Mouse (Mus musculus) stomach, embryonic 15.5 days (tissue): ENCODE measurements at regions not wholly inside any gene's neighbourhood (a gene's known extent, or its start where the extent isn't known, plus 50 kb on each side); places are given as distances from the start of the nearest gene placed in this dataset.

Experiments
- ATAC-seq: fragments of 200-750 bp; cut with Nextera tagmentation; 2 replicates; pipeline ENCODE4 v1.8.0; 2017; ENCODE audit warnings: low read depth, moderate number of reproducible peaks, moderate TSS enrichment; ENCODE audit not compliant: insufficient read depth, low FRiP score
- H3K27ac ChIP-seq: fragments of 300-500 bp; sonication (generic); 2 replicates; pipeline ENCODE4 v1.5.1; 2015; ENCODE audit warnings: mild to moderate bottlenecking, inconsistent platforms
- H3K27me3 ChIP-seq: fragments of 300-500 bp; sonication (generic); replicated peaks from 2 replicates; pipeline ENCODE4 v1.6.1; 2015; ENCODE audit warnings: inconsistent platforms
- H3K36me3 ChIP-seq: fragments of 300-500 bp; sonication (generic); 2 replicates; pipeline ENCODE4 v1.6.1; 2015; ENCODE audit warnings: inconsistent platforms
- H3K4me1 ChIP-seq: fragments of 300-500 bp; sonication (generic); 2 replicates; pipeline ENCODE4 v1.6.1; 2015; ENCODE audit warnings: inconsistent platforms
- H3K4me2 ChIP-seq: fragments of 300-500 bp; sonication (generic); 2 replicates; pipeline ENCODE4 v1.6.1; 2015; ENCODE audit warnings: mild to moderate bottlenecking, inconsistent platforms
- H3K4me3 ChIP-seq: fragments of 300-500 bp; sonication (generic); replicated peaks from 2 replicates; pipeline ENCODE4 v1.5.1; 2015; ENCODE audit warnings: inconsistent platforms
- H3K9ac ChIP-seq: fragments of 300-500 bp; sonication (generic); 2 replicates; pipeline ENCODE4 v1.6.1; 2015; ENCODE audit warnings: inconsistent platforms
- H3K9me3 ChIP-seq: fragments of 300-500 bp; sonication (generic); 2 replicates; pipeline ENCODE4 v1.6.1; 2016; ENCODE audit warnings: inconsistent platforms
- WGBS: fragments of 180-500 bp; shearing (Covaris S2); methylation state at CpG from one replicate; pipeline ENCODE4 v1.1.7; 2015; 5-methylcytosine and 5-hydroxymethylcytosine counted together

GRCm38 (mm10) chr17:16247681-16248080, 416.8 kb upstream of the Rgmb start:
- Histone ChIP-seq H3K4me1 (no peaks in the 10 kb centered on the region), H3K4me2 (no peak overlapping the region), H3K27me3 (no peaks in the 10 kb centered on the region), H3K4me3 (no peak overlapping the region), H3K36me3 (no peaks in the 10 kb centered on the region), H3K9me3 (no peaks in the 10 kb centered on the region), H3K9ac (no peak overlapping the region), H3K27ac (no peak overlapping the region)
- ATAC-seq, result no peak
- WGBS, result 81% methylated on average over 3 of the region's 3 CpGs

- ATAC-seq, result no peak
- H3K4me2 ChIP-seq, result no peak overlapping the region
- H3K27me3 ChIP-seq, result no peaks in the 10 kb centered on the region
- H3K27ac ChIP-seq, result no peak overlapping the region
- no peaks in the 10 kb centered on the region for H3K36me3 ChIP-seq
- H3K9ac ChIP-seq, result no peak overlapping the region
- no peaks in the 10 kb centered on the region for H3K4me1 ChIP-seq
- H3K9me3 ChIP-seq, result no peaks in the 10 kb centered on the region
- no peak overlapping the region for H3K4me3 ChIP-seq
- 83% methylated on average over 2 of the region's 2 CpGs for WGBS
Observed at GRCm38 (mm10) chr17:16221253-16221652, 390.4 kb upstream of the Rgmb start.

GRCm38 (mm10) chr17:16219675-16220566, 389.1 kb upstream of the Rgmb start:
- WGBS, result 83% methylated on average over 13 of the region's 13 CpGs
- no peaks in the 10 kb centered on the region for H3K4me1 ChIP-seq
- no peaks in the 10 kb centered on the region for H3K9me3 ChIP-seq
- no peaks in the 10 kb centered on the region for H3K36me3 ChIP-seq
- no peaks in the 10 kb centered on the region for H3K27me3 ChIP-seq
- ATAC-seq, result no peak
- no peak overlapping the region for H3K9ac ChIP-seq
- no peak overlapping the region for H3K4me2 ChIP-seq
- H3K27ac ChIP-seq, result no peak overlapping the region
- H3K4me3 ChIP-seq, result no peak overlapping the region

GRCm38 (mm10) chr17:16218623-16219022, 387.8 kb upstream of the Rgmb start:
- H3K9ac ChIP-seq, result no peak overlapping the region
- H3K36me3 ChIP-seq, result no peaks in the 10 kb centered on the region
- no peaks in the 10 kb centered on the region for H3K4me1 ChIP-seq
- H3K4me3 ChIP-seq, result no peak overlapping the region
- 47% methylated on average over 2 of the region's 2 CpGs for WGBS
- H3K9me3 ChIP-seq, result no peaks in the 10 kb centered on the region
- no peaks in the 10 kb centered on the region for H3K27me3 ChIP-seq
- H3K4me2 ChIP-seq, result no peak overlapping the region
- no peak overlapping the region for H3K27ac ChIP-seq
- peak; percentile 22; the same call in 1 of the 2 replicates for ATAC-seq

GRCm38 (mm10) chr17:16216796-16217195, 386.0 kb upstream of the Rgmb start:
- Histone ChIP-seq H3K9ac (no peak overlapping the region), H3K4me2 (no peak overlapping the region), H3K4me1 (no peaks in the 10 kb centered on the region), H3K9me3 (no peaks in the 10 kb centered on the region), H3K36me3 (no peaks in the 10 kb centered on the region), H3K27me3 (no peaks in the 10 kb centered on the region), H3K4me3 (no peak overlapping the region), H3K27ac (no peak overlapping the region)
- 64% methylated on average over 2 of the region's 2 CpGs for WGBS
- no peak for ATAC-seq

- Histone ChIP-seq H3K27me3 (no peaks in the 10 kb centered on the region), H3K4me3 (no peak overlapping the region), H3K9me3 (no peaks in the 10 kb centered on the region), H3K4me1 (no peaks in the 10 kb centered on the region), H3K9ac (no peak overlapping the region), H3K36me3 (no peaks in the 10 kb centered on the region), H3K27ac (no peak overlapping the region), H3K4me2 (no peak overlapping the region)
- ATAC-seq, result no peak
- 30% methylated on average over 1 of the region's 1 CpGs for WGBS
Observed at GRCm38 (mm10) chr17:16193636-16194035, 362.8 kb upstream of the Rgmb start.

- H3K36me3 ChIP-seq, result no peaks in the 10 kb centered on the region
- H3K9ac ChIP-seq, result no peak overlapping the region
- WGBS, result 74% methylated on average over 1 of the region's 1 CpGs
- no peak for ATAC-seq
- H3K4me3 ChIP-seq, result no peak overlapping the region
- no peak overlapping the region for H3K27ac ChIP-seq
- H3K4me1 ChIP-seq, result no peaks in the 10 kb centered on the region
- no peaks in the 10 kb centered on the region for H3K27me3 ChIP-seq
- H3K4me2 ChIP-seq, result no peak overlapping the region
- no peaks in the 10 kb centered on the region for H3K9me3 ChIP-seq
Observed at GRCm38 (mm10) chr17:16180856-16181255, 350.0 kb upstream of the Rgmb start.

GRCm38 (mm10) chr17:16178102-16178501, 347.3 kb upstream of the Rgmb start:
- no peaks in the 10 kb centered on the region for H3K9me3 ChIP-seq
- H3K4me3 ChIP-seq, result no peak overlapping the region
- H3K27me3 ChIP-seq, result no peaks in the 10 kb centered on the region
- no peak overlapping the region for H3K4me2 ChIP-seq
- ATAC-seq, result no peak
- H3K36me3 ChIP-seq, result no peaks in the 10 kb centered on the region
- WGBS, result 25% methylated on average over 2 of the region's 2 CpGs
- H3K4me1 ChIP-seq, result no peaks in the 10 kb centered on the region
- H3K9ac ChIP-seq, result no peak overlapping the region
- H3K27ac ChIP-seq, result no peak overlapping the region

GRCm38 (mm10) chr17:16176782-16177510, 346.1 kb upstream of the Rgmb start:
- no peaks in the 10 kb centered on the region for H3K4me1 ChIP-seq
- no peaks in the 10 kb centered on the region for H3K9me3 ChIP-seq
- peak; percentile 81 for ATAC-seq
- 23% methylated on average over 8 of the region's 8 CpGs for WGBS
- H3K27me3 ChIP-seq, result no peaks in the 10 kb centered on the region
- no peak overlapping the region for H3K9ac ChIP-seq
- no peaks in the 10 kb centered on the region for H3K36me3 ChIP-seq
- no peak overlapping the region for H3K4me2 ChIP-seq
- peak overlapping the region; percentile 44; the same call in 1 of the 2 replicates for H3K27ac ChIP-seq
- no peak overlapping the region for H3K4me3 ChIP-seq

GRCm38 (mm10) chr17:16173568-16174105, 342.8 kb upstream of the Rgmb start:
- H3K27ac ChIP-seq, result no peak overlapping the region
- no peak overlapping the region for H3K4me2 ChIP-seq
- no peak overlapping the region for H3K9ac ChIP-seq
- no peaks in the 10 kb centered on the region for H3K36me3 ChIP-seq
- H3K4me1 ChIP-seq, result no peaks in the 10 kb centered on the region
- H3K4me3 ChIP-seq, result no peak overlapping the region
- WGBS, result 36% methylated on average over 3 of the region's 3 CpGs
- peak; percentile 56; the same call in 1 of the 2 replicates for ATAC-seq
- H3K9me3 ChIP-seq, result no peaks in the 10 kb centered on the region
- no peaks in the 10 kb centered on the region for H3K27me3 ChIP-seq

- no peaks in the 10 kb centered on the region for H3K36me3 ChIP-seq
- WGBS, result 48% methylated on average over 2 of the region's 2 CpGs
Observed at GRCm38 (mm10) chr17:16166731-16167130, 335.9 kb upstream of the Rgmb start.

GRCm38 (mm10) chr17:16158119-16158518, 327.3 kb upstream of the Rgmb start:
- no peak for ATAC-seq
- no peak overlapping the region for H3K4me2 ChIP-seq
- H3K27ac ChIP-seq, result no peak overlapping the region
- no peaks in the 10 kb centered on the region for H3K36me3 ChIP-seq
- H3K4me3 ChIP-seq, result no peak overlapping the region
- H3K9me3 ChIP-seq, result no peaks in the 10 kb centered on the region
- WGBS, result 65% methylated on average over 3 of the region's 3 CpGs
- H3K27me3 ChIP-seq, result no peaks in the 10 kb centered on the region
- no peak overlapping the region for H3K9ac ChIP-seq
- H3K4me1 ChIP-seq, result no peaks in the 10 kb centered on the region

More at GRCm38 (mm10) chr17:16166731-16167130, 335.9 kb upstream of the Rgmb start:
- Histone ChIP-seq H3K27me3 (no peaks in the 10 kb centered on the region), H3K9ac (no peak overlapping the region), H3K9me3 (no peaks in the 10 kb centered on the region), H3K4me1 (no peaks in the 10 kb centered on the region), H3K27ac (no peak overlapping the region), H3K4me2 (no peak overlapping the region), H3K4me3 (no peak overlapping the region)
- no peak for ATAC-seq
